Mouse (Mus musculus): ENCODE measurements at regions not wholly inside any gene's neighbourhood (a gene's known extent, or its start where the extent isn't known, plus 50 kb on each side); places are given as distances from the start of the nearest gene placed in this dataset.

GRCm38 (mm10) chr9:73392036-73392435 is 278.8 kb downstream of the Rsl24d1 start:
- Histone ChIP-seq H3ac (ENCODE audit: control insufficient read depth, insufficient read length) (no peak overlapping the region), H3K36me3 (ENCODE audit: control insufficient read depth, insufficient read depth) (no peaks in the 10 kb centered on the region), H3K4me2 (ENCODE audit: low read depth) (no peak overlapping the region), H3K27me3 (ENCODE audit: control insufficient read depth, insufficient read depth, insufficient read length) (no peaks in the 10 kb centered on the region), H3K4me3 (no peak overlapping the region), H3K79me2 (ENCODE audit: control insufficient read depth, insufficient read depth) (no peaks in the 10 kb centered on the region)
- TF ChIP-seq MYOG (IDR thresholded peaks at IDR 0.05; ENCODE audit: control insufficient read depth in 1 of 3, insufficient read depth in 1 of 3, insufficient read length in 2 of 3, low read depth in 2 of 3) = no peak
- TF ChIP-seq CEBPB (IDR thresholded peaks at IDR 0.05; ENCODE audit: insufficient read depth, poor library complexity, severe bottlenecking) = no peak
- no peak for TF ChIP-seq POLR2A (IDR thresholded peaks at IDR 0.05; ENCODE audit: insufficient read length, low read depth)
- no peak for TF ChIP-seq TCF3 (IDR thresholded peaks at IDR 0.05; ENCODE audit: insufficient read length, low read depth)

GRCm38 (mm10) chr9:73413367-73413930 is 300.2 kb downstream of the Rsl24d1 start:
- Histone ChIP-seq H3K27me3 (ENCODE audit: control insufficient read depth, insufficient read depth, insufficient read length) (no peaks in the 10 kb centered on the region), H3ac (ENCODE audit: control insufficient read depth, insufficient read length) (no peak overlapping the region), H3K4me3 (no peak overlapping the region), H3K4me2 (ENCODE audit: low read depth) (no peak overlapping the region), H3K36me3 (ENCODE audit: control insufficient read depth, insufficient read depth) (no peaks in the 10 kb centered on the region), H3K79me2 (ENCODE audit: control insufficient read depth, insufficient read depth) (no peaks in the 10 kb centered on the region)
- TF ChIP-seq TCF3 (IDR thresholded peaks at IDR 0.05; ENCODE audit: insufficient read length, low read depth) = no peak
- no peak for TF ChIP-seq CEBPB (IDR thresholded peaks at IDR 0.05; ENCODE audit: insufficient read depth, poor library complexity, severe bottlenecking)
- no peak for TF ChIP-seq TCF12 (IDR thresholded peaks at IDR 0.05; ENCODE audit: insufficient read depth, poor library complexity, severe bottlenecking)
- TF ChIP-seq USF1 (IDR thresholded peaks at IDR 0.05; ENCODE audit: low read depth) = no peak
- TF ChIP-seq E2F4 (IDR thresholded peaks at IDR 0.05; ENCODE audit: insufficient read depth) = no peak
- TF ChIP-seq MYOG (IDR thresholded peaks at IDR 0.05; ENCODE audit: control insufficient read depth in 1 of 3, insufficient read depth in 1 of 3, insufficient read length in 2 of 3, low read depth in 2 of 3) = no peak
- TF ChIP-seq REST (IDR thresholded peaks at IDR 0.05; ENCODE audit: insufficient read depth, insufficient read length) = no peak
- no peak for TF ChIP-seq MAX (IDR thresholded peaks at IDR 0.05; ENCODE audit: low read depth)
- no peak for TF ChIP-seq POLR2A (IDR thresholded peaks at IDR 0.05; ENCODE audit: insufficient read length, low read depth)

- Histone ChIP-seq H3K4me2 (ENCODE audit: low read depth) (no peak overlapping the region), H3K36me3 (ENCODE audit: control insufficient read depth, insufficient read depth) (no peaks in the 10 kb centered on the region)
- TF ChIP-seq TCF12 (IDR thresholded peaks at IDR 0.05; ENCODE audit: insufficient read depth, poor library complexity, severe bottlenecking) (no peak), CEBPB (IDR thresholded peaks at IDR 0.05; ENCODE audit: insufficient read depth, poor library complexity, severe bottlenecking) (no peak), POLR2AphosphoS2 (IDR thresholded peaks at IDR 0.05; ENCODE audit: insufficient read length, low read depth) (no peak), E2F4 (IDR thresholded peaks at IDR 0.05; ENCODE audit: insufficient read depth) (no peak), SRF (IDR thresholded peaks at IDR 0.05; ENCODE audit: control insufficient read depth, insufficient read length, low read depth) (no peak), TCF3 (IDR thresholded peaks at IDR 0.05; ENCODE audit: insufficient read length, low read depth) (no peak), MAX (IDR thresholded peaks at IDR 0.05; ENCODE audit: low read depth) (no peak), REST (IDR thresholded peaks at IDR 0.05; ENCODE audit: insufficient read depth, insufficient read length) (no peak), MYOG (IDR thresholded peaks at IDR 0.05; ENCODE audit: control insufficient read depth in 1 of 3, insufficient read depth in 1 of 3, insufficient read length in 2 of 3, low read depth in 2 of 3) (no peak), MYOD1 (IDR thresholded peaks at IDR 0.05; ENCODE audit: control insufficient read depth in 1 of 3, insufficient read length in 2 of 3, low read depth in 2 of 3) (no peak)
These were observed 303.0 kb downstream of the Rsl24d1 start for GRCm38 (mm10) chr9:73416084-73416777.

More at GRCm38 (mm10) chr9:73416084-73416777, 303.0 kb downstream of the Rsl24d1 start:
- no peak overlapping the region for H3ac ChIP-seq (ENCODE audit: control insufficient read depth, insufficient read length)
- no peaks in the 10 kb centered on the region for H3K79me2 ChIP-seq (ENCODE audit: control insufficient read depth, insufficient read depth)
- no peaks in the 10 kb centered on the region for H3K27me3 ChIP-seq (ENCODE audit: control insufficient read depth, insufficient read depth, insufficient read length)
- no peak overlapping the region for H3K4me3 ChIP-seq
